11 mouse cellular contexts compared by ENCODE assay signal in the genomic region with DNA sequence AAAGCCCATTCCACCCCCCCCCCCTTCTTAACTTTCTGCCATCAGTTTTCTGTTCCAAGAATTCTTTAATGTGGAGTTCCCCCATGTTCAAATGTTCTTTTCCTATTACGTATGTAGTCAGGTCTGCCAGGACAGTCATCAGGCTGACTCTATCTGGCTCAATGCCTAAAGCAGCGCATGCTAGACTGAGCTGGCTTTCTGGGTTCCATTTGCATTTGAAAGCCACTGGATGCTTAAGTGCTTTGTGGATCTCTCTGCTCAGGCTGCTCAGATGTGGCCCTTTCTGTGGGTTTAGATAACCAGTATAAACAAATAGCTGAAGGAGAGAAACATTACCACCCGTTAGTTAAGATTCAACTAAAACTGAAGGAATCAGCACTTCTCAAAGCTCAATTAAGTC.
DNase-seq lines count a peak whose midpoint lies in the region; ATAC-seq lines count a peak whose summit lies in the region.
"Had no signal": no experiment of that assay in that cellular context is flagged by ENCODE, and none has a peak within 500 bp of the region (broad histone marks: within the 10 kb centered on the region; RNA-seq: fewer than 3 reads in every experiment).

No protein-coding gene starts in this region.

- no peaks in the 10 kb centered on the region for H3K36me3 ChIP-seq in forebrain, embryonic 15.5 days
- H3K36me3 ChIP-seq in midbrain, embryonic 16.5 days (ENCODE audit: control insufficient read depth, insufficient read depth, low read length), result no peaks in the 10 kb centered on the region

- ATAC-seq in forebrain, embryonic 15.5 days (replicated peaks), result peak; percentile 98
- ATAC-seq in midbrain, embryonic 16.5 days, result peak; percentile 82

- no peak overlapping the region for H3K4me2 ChIP-seq in forebrain, embryonic 15.5 days (replicated peaks)
- H3K4me2 ChIP-seq in midbrain, embryonic 16.5 days (ENCODE audit: low read length), result no peak overlapping the region
- H3K4me2 ChIP-seq: heart, embryonic 11.5 days had no signal

- H3K4me3 ChIP-seq in forebrain, embryonic 15.5 days, result no peak overlapping the region
- H3K4me3 ChIP-seq in midbrain, embryonic 16.5 days (ENCODE audit: low read depth, low read length), result no peak overlapping the region

- peak; percentile 45 for DNase-seq in left cerebral cortex, postnatal 4 days
- DNase-seq in left cerebral cortex, adult 11 months (ENCODE audit: low spot score), result no peak
- peak; percentile 89 for DNase-seq in ZHBTc4 (ENCODE audit: low read depth, low spot score)
- no peak for DNase-seq in MN1 (ENCODE audit: low spot score)
- DNase-seq in cerebellum, postnatal 25 days, result no peak
- DNase-seq: cerebellum, adult 18-20 months; kidney, adult 2 months; lung, postnatal 4 days had no signal

- H3K9me3 ChIP-seq in forebrain, embryonic 15.5 days, result no peaks in the 10 kb centered on the region
- no peaks in the 10 kb centered on the region for H3K9me3 ChIP-seq in midbrain, embryonic 16.5 days (replicated peaks; ENCODE audit: control insufficient read depth, low read length, poor library complexity, severe bottlenecking)

- 0 out of 2 replicates have a peak overlapping the region, but pooled peaks have one; percentile 14 for H3K27ac ChIP-seq in forebrain, embryonic 15.5 days (replicated peaks)
- H3K27ac ChIP-seq in midbrain, embryonic 16.5 days (ENCODE audit: low read length), result no peak overlapping the region

- intact Hi-C loops in left cerebral cortex, postnatal 4 days (cut with DNase I), result no loop called here

- 3% methylated on average over 3 of the region's 3 CpGs for WGBS in forebrain, embryonic 15.5 days
- 4% methylated on average over 3 of the region's 3 CpGs for WGBS in midbrain, embryonic 16.5 days

- H3K27me3 ChIP-seq in forebrain, embryonic 15.5 days, result 0 out of 2 replicates have a peak, but pooled peaks cover 3% of the 10 kb centered on the region
- no peaks in the 10 kb centered on the region for H3K27me3 ChIP-seq in midbrain, embryonic 16.5 days (ENCODE audit: control insufficient read depth, insufficient read depth, low read depth, low read length)

- no peak overlapping the region for H3K9ac ChIP-seq in forebrain, embryonic 15.5 days (replicated peaks)
- no peak overlapping the region for H3K9ac ChIP-seq in midbrain, embryonic 16.5 days (ENCODE audit: low read depth, low read length)

- peaks cover 10% of the 10 kb centered on the region; the same call in 1 of the 2 replicates for H3K4me1 ChIP-seq in forebrain, embryonic 15.5 days
- no peaks in the 10 kb centered on the region for H3K4me1 ChIP-seq in midbrain, embryonic 16.5 days (ENCODE audit: control insufficient read depth, insufficient read depth, low read length)

Comparison
In these comparisons a context has a peak if more than half of its experiments do, and no peak if none do; other contexts are left out.
1. DNase-seq: peak in left cerebral cortex, postnatal 4 days (single experiment) and ZHBTc4 (single experiment); none in left cerebral cortex, adult 11 months (single experiment), MN1 (single experiment) and cerebellum, postnatal 25 days (0 of 2).